Mouse (Mus musculus) liver, embryonic 14.5 days (tissue): Measurements from ENCODE around the gene Mybl2. TPM values are rescaled to one million over a fixed set of nuclear protein-coding genes. Genes with fewer than 3 reads are reported as not detected.
A peak's percentile ranks its signal among the peaks of the same experiment; 100 is the strongest.

Experiments used
- ATAC-seq: fragments of 200-750 bp; cut with Nextera tagmentation; 2 replicates; pipeline ENCODE4 v1.8.0; 2017; ENCODE audit warnings: moderate number of reproducible peaks, mild to moderate bottlenecking, moderate library complexity; ENCODE audit not compliant: insufficient read depth
- DNase-seq, 3 experiments: peaks; one replicate each; pipeline ENCODE4 v3.0.0-alpha.2; 2012 to 2013; ENCODE audit warnings: low read depth in 3 of 3, low spot score in 3 of 3
- H3K27ac ChIP-seq: fragments of 300-500 bp; sonication (generic); 2 replicates; pipeline ENCODE4 v1.5.1; 2014; ENCODE audit warnings: moderate library complexity, mild to moderate bottlenecking, control low read depth, inconsistent platforms
- H3K27me3 ChIP-seq: fragments of 300-500 bp; sonication (generic); 2 replicates; pipeline ENCODE4 v1.6.1; 2014; ENCODE audit warnings: mild to moderate bottlenecking, low read length, moderate library complexity; ENCODE audit not compliant: control insufficient read depth, insufficient read depth
- H3K36me3 ChIP-seq: fragments of 300-500 bp; sonication (generic); replicated peaks from 2 replicates; pipeline ENCODE4 v1.6.1; 2014; ENCODE audit warnings: low read depth; ENCODE audit not compliant: control insufficient read depth, insufficient read depth
- H3K4me1 ChIP-seq, 2 experiments: fragments of 200-500 bp in 1 of 2; fragments of 300-500 bp in 1 of 2; sonication (generic) in 1 of 2; replicated peaks; 2 replicates each; pipeline ENCODE4 v1.6.1; 2012 to 2014; ENCODE audit warnings: antibody characterized with exemption in 1 of 2, inconsistent platforms in 1 of 2, low read length in 1 of 2; ENCODE audit not compliant: control insufficient read depth in 2 of 2, insufficient read depth in 2 of 2
- H3K4me2 ChIP-seq: fragments of 300-500 bp; sonication (generic); 2 replicates; pipeline ENCODE4 v1.6.1; 2014; ENCODE audit warnings: low read depth, mild to moderate bottlenecking, control low read depth, moderate library complexity
- H3K4me3 ChIP-seq, 2 experiments: fragments of 200-500 bp in 1 of 2; fragments of 300-500 bp in 1 of 2; sonication (generic) in 1 of 2; 2 replicates each; pipeline ENCODE4 v1.5.1; 2012 to 2014; ENCODE audit warnings: low read depth in 2 of 2, low read length in 2 of 2, mild to moderate bottlenecking in 2 of 2, control low read depth in 1 of 2, inconsistent platforms in 1 of 2, moderate library complexity in 1 of 2; ENCODE audit not compliant: insufficient read depth in 1 of 2
- H3K9ac ChIP-seq: fragments of 300-500 bp; sonication (generic); replicated peaks from 2 replicates; pipeline ENCODE4 v1.6.1; 2014; ENCODE audit warnings: mild to moderate bottlenecking, control low read depth, moderate library complexity
- H3K9me3 ChIP-seq: fragments of 300-500 bp; sonication (generic); 2 replicates; pipeline ENCODE4 v1.6.1; 2016; ENCODE audit warnings: low read length, mixed read lengths; ENCODE audit not compliant: control insufficient read depth
- CTCF ChIP-seq: IDR thresholded peaks from 2 replicates; pipeline ENCODE4 v1.5.1; 2016; ENCODE audit warnings: antibody characterized with exemption, low read depth, control low read depth
- EP300 ChIP-seq: IDR thresholded peaks from 2 replicates; pipeline ENCODE4 v1.6.1; 2016; ENCODE audit warnings: antibody characterized with exemption, low read depth
- WGBS: fragments of 180-500 bp; shearing (Covaris S2); extraction: QIAGEN DNeasy Blood & Tissue Kit; methylation state at CpG from one replicate; pipeline ENCODE4 v1.1.7; 2014; ENCODE audit not compliant: insufficient replicate concordance; 5-methylcytosine and 5-hydroxymethylcytosine counted together
- polyA plus RNA-seq, 2 experiments: library from polyadenylated mRNA; depleted of rRNA in 1 of 2; stranded (reverse) in 1 of 2; unstranded in 1 of 2; fragments of >200 nt; fragmentation: Nextera tagmentation in 1 of 2; extraction: Ambion mirVana in 1 of 2; gene quantifications; 2 replicates each; pipeline versions ENCODE4 v1.2.1 to v1.2.3; 2012 to 2014

The Mybl2 gene
- polyA plus RNA-seq, 2 experiments: 30.8 to 33.7 TPM

DNA sequence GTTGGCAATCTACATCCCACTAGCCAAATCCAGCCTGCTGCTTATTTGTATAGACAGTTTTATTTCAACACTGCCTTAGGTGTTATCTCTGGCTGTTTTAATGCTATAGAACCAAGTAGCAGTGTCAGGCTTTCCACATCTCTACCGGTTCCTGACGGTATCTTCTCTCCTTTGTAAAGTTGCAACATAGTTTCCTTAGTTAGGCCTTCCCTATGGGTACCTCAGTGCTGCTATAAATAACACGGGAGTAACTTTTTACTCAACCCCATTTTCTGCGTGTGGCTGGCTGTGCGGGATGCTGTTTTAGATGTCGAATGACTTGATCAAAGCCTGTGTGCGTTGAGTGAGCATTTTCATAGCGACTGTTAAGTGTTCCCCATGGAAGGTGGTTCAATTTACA is 32.1 kb downstream of the Mybl2 start:
- Histone ChIP-seq H3K4me2 (no peak overlapping the region), H3K36me3 (peaks cover 12% of the 10 kb centered on the region), H3K4me3 (no peak overlapping the region), H3K9ac (no peak overlapping the region), H3K9me3 (no peaks in the 10 kb centered on the region), H3K27ac (no peak overlapping the region), H3K4me1 (no peaks in the 10 kb centered on the region), H3K27me3 (no peaks in the 10 kb centered on the region)
- no peak for TF ChIP-seq CTCF
- TF ChIP-seq EP300: no peak
- WGBS: 46% methylated on average over 8 of the region's 8 CpGs
- ATAC-seq (no peak), DNase-seq (no peak)

DNA sequence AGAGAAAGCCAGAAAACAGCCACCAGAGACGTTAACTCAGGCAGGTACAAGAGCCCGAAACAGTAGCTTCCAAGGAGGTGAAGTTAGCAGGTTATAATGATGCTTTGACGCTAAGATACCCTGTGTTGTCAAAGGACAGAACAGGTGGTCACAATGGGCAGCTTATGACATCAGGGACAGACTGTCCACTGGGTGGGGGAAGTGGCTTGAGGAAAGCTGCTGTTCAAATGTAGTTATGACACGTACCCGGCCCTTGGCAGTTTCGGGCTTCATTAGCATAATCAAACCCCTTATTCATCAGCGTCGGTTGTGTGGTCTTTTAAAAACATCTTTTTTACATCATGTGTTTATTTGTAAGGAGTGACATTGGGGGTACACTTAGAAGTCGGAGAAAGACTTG is 33.2 kb downstream of the Mybl2 start, which contains the start of gene Gtsf1l:
Gene Gtsf1l (minus strand): TSS at position 128 of the 400 bp plus-strand sequence.
- Histone ChIP-seq H3K9me3 (no peaks in the 10 kb centered on the region), H3K36me3 (peaks cover 8% of the 10 kb centered on the region), H3K4me2 (no peak within 1 kb of the TSS), H3K27ac (no peak within 1 kb of the TSS), H3K4me1 (no peaks in the 10 kb centered on the region), H3K4me3 (no peak within 1 kb of the TSS), H3K27me3 (no peaks in the 10 kb centered on the region), H3K9ac (no peak within 1 kb of the TSS)
- TF ChIP-seq CTCF (no peak), EP300 (no peak)
- WGBS: 72% methylated on average over 9 of the region's 9 CpGs
- DNase-seq: no peak
- ATAC-seq: no peak

DNA sequence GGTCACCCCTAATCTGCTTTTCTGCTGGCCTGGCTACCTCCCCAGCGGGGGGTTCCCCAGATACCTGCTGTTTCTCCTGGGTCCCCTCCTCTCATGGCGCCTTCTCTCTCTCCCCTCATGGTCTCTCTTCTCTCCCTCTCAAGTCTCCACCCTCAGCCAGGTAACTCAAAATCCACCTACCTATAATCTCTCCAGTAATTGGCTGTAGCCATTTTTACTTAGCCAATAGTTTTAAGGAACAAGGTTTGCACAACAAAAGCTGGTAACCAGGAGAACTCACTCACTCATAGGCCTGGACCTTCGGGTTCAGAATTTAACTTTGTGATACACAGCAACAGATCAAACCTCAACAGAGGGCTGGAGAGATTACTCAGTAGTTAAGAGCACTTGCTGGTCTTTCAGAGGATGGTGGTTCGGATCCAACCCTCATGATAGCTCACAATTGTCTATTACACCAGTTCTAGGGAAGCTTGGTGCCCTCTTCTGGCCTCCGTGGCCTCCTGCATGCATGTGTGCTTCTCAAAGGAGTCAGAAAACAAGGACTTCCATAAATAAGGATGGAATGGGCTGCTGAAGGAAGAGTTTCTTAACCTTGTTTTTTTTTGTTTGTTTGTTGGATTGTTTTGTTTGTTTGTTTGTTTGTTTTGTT is 35.1 kb downstream of the Mybl2 start:
- 53% methylated on average over 5 of the region's 5 CpGs for WGBS
- Histone ChIP-seq H3K9me3 (no peaks in the 10 kb centered on the region), H3K4me2 (no peak overlapping the region), H3K9ac (no peak overlapping the region), H3K36me3 (no peaks in the 10 kb centered on the region), H3K4me3 (no peak overlapping the region), H3K4me1 (no peaks in the 10 kb centered on the region), H3K27ac (no peak overlapping the region), H3K27me3 (no peaks in the 10 kb centered on the region)
- DNase-seq: no peak
- TF ChIP-seq CTCF (peak; percentile 65), EP300 (no peak)
- no peak for ATAC-seq

DNA sequence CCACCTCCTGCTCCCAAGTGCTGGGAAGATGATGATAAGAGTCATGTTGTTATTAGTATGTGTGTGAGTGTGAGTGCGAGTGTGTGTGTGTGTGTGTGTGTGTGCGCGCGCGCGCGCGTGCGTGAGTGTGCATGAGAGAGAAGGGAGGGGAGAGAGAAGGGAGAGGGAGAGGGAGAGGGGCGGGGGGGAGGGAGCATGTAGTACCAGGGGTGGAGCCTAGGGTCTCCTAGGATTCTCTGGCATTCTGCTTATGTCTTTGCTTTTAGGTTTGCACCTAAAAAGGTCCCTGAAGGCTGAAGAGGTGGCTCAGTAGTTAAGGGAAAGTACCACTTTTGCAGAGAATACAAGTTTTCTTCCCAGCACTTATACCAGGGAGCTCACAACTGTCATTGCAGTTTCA is 40.4 kb downstream of the Mybl2 start:
- no peaks in the 10 kb centered on the region for H3K4me1 ChIP-seq
- DNase-seq (no peak), ATAC-seq (no peak)
- no peaks in the 10 kb centered on the region for H3K27me3 ChIP-seq
- TF ChIP-seq EP300 (no peak), CTCF (no peak)
- H3K4me3 ChIP-seq: no peak overlapping the region
- H3K4me2 ChIP-seq: no peak overlapping the region
- H3K27ac ChIP-seq: no peak overlapping the region
- 75% methylated on average over 10 of the region's 10 CpGs for WGBS
- H3K9me3 ChIP-seq: no peaks in the 10 kb centered on the region
- H3K36me3 ChIP-seq: no peaks in the 10 kb centered on the region
- no peak overlapping the region for H3K9ac ChIP-seq

DNA sequence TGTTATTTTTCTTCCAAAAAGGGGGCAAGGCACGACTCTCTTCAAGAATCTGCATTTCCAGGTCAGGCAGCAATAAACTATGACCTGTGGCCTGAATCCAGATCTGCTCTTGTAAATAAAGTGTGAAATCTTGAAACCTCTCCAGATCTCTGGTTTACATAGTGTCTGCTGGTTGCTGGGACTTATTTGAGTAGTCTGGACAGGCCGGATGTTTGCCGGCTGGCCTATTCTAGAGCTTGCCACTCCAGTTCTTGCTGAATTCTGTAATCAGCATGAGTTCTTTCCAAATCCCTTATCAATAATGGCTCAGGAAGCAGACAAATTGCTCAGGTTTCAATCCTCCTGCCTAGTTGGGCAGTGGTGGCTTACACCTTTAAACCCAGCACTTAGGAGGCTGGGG is 41.3 kb downstream of the Mybl2 start:
- Histone ChIP-seq H3K27me3 (no peaks in the 10 kb centered on the region), H3K4me3 (no peak overlapping the region), H3K36me3 (no peaks in the 10 kb centered on the region), H3K4me2 (no peak overlapping the region), H3K9me3 (no peaks in the 10 kb centered on the region), H3K9ac (no peak overlapping the region), H3K4me1 (no peaks in the 10 kb centered on the region), H3K27ac (no peak overlapping the region)
- DNase-seq: no peak
- no peak for ATAC-seq
- WGBS: 51% methylated on average over 3 of the region's 3 CpGs
- TF ChIP-seq CTCF (no peak), EP300 (no peak)
